Mouse (Mus musculus) cerebellum, postnatal 25 days (tissue): ENCODE results near the gene Trim75.
A peak's percentile ranks its signal among the peaks of the same experiment; 100 is the strongest.
"Not testable (repeated sequence)": the region's sequence is repeated elsewhere in the genome, so short reads cannot be mapped to it uniquely, and the experiment has no call there.

Experiments
- DNase-seq, 2 experiments: peaks; one replicate each; pipeline ENCODE4 v3.0.0; 2021; ENCODE audit warnings: mixed read lengths in 2 of 2

Gene Trim75

GRCm38 (mm10) chr8:64987731-64988130 lies at the start of gene Trim75:
Trim75 (minus strand) TSS chr8:64987831.
- DNase-seq: no peak

- peak in 1 of 2 experiments; percentile 9 for DNase-seq
These were observed 49.5 kb upstream of the Trim75 start, which contains the start of gene Apela for GRCm38 (mm10) chr8:65037117-65037533. Apela (minus strand) TSS chr8:65037336.

- DNase-seq: no peak
These were observed 46.5 kb upstream of the Trim75 start for GRCm38 (mm10) chr8:65034136-65034535.

GRCm38 (mm10) chr8:65033056-65033455 lies 45.4 kb upstream of the Trim75 start:
- DNase-seq: no peak

- no peak for DNase-seq
These were observed 44.5 kb upstream of the Trim75 start for GRCm38 (mm10) chr8:65032107-65032506.

GRCm38 (mm10) chr8:65030735-65031485 lies 43.3 kb upstream of the Trim75 start:
- DNase-seq: no peak

- DNase-seq: no peak
These were observed 42.1 kb upstream of the Trim75 start for GRCm38 (mm10) chr8:65029776-65030175.

GRCm38 (mm10) chr8:65028959-65029686 lies 41.5 kb upstream of the Trim75 start:
- DNase-seq: no peak

GRCm38 (mm10) chr8:65022485-65022884 lies 34.9 kb upstream of the Trim75 start:
- DNase-seq: peak; percentile 63 to 79

- DNase-seq: no peak
These were observed 30.8 kb upstream of the Trim75 start, which contains the start of the genes Trim61 and Trim60 for GRCm38 (mm10) chr8:65018423-65018822. Trim61 (minus strand) TSS chr8:65018523. Trim60 (minus strand) TSS chr8:65018584.

GRCm38 (mm10) chr8:65007616-65008015 lies 20.0 kb upstream of the Trim75 start:
- DNase-seq: not testable (repeated sequence)

GRCm38 (mm10) chr8:64998806-64999365 lies 11.3 kb upstream of the Trim75 start:
- no peak for DNase-seq

- peak; percentile 10 for DNase-seq
These were observed 4.3 kb downstream of the Trim75 start for GRCm38 (mm10) chr8:64983150-64983897.

- DNase-seq: no peak
These were observed 24.8 kb downstream of the Trim75 start for GRCm38 (mm10) chr8:64962836-64963235.

GRCm38 (mm10) chr8:64959025-64959424 lies 28.6 kb downstream of the Trim75 start:
- DNase-seq: no peak

- DNase-seq: no peak
These were observed 35.5 kb downstream of the Trim75 start for GRCm38 (mm10) chr8:64952101-64952500.

- DNase-seq: peak; percentile 32 to 55
These were observed 39.3 kb downstream of the Trim75 start for GRCm38 (mm10) chr8:64948371-64948770.

GRCm38 (mm10) chr8:64947698-64948034 lies 40.0 kb downstream of the Trim75 start:
- no peak for DNase-seq

GRCm38 (mm10) chr8:64946820-64947697 lies 40.6 kb downstream of the Trim75 start, which contains the start of gene Tmem192:
Tmem192 (plus strand) TSS chr8:64947185.
- DNase-seq: peak; percentile 98 to 99

- no peak for DNase-seq
These were observed 41.2 kb downstream of the Trim75 start for GRCm38 (mm10) chr8:64946441-64946819.

GRCm38 (mm10) chr8:64945606-64946005 lies 42.0 kb downstream of the Trim75 start:
- DNase-seq: no peak

GRCm38 (mm10) chr8:64944831-64945230 lies 42.8 kb downstream of the Trim75 start:
- DNase-seq: no peak
